Mouse (Mus musculus): ENCODE results near the gene Catsperz.
"Not testable (repeated sequence)": the region's sequence is repeated elsewhere in the genome, so short reads cannot be mapped to it uniquely, and the experiment has no call there.

The Catsperz gene

GRCm38 (mm10) chr19:6924461-6925306 lies 496 bp downstream of the Catsperz start:
- DNase-seq (ENCODE audit: low spot score in 2 of 2) = peak; percentile 86

- no peak for DNase-seq (ENCODE audit: low spot score in 2 of 2)
These were observed 2.1 kb downstream of the Catsperz start for GRCm38 (mm10) chr19:6922901-6923735.

DNA sequence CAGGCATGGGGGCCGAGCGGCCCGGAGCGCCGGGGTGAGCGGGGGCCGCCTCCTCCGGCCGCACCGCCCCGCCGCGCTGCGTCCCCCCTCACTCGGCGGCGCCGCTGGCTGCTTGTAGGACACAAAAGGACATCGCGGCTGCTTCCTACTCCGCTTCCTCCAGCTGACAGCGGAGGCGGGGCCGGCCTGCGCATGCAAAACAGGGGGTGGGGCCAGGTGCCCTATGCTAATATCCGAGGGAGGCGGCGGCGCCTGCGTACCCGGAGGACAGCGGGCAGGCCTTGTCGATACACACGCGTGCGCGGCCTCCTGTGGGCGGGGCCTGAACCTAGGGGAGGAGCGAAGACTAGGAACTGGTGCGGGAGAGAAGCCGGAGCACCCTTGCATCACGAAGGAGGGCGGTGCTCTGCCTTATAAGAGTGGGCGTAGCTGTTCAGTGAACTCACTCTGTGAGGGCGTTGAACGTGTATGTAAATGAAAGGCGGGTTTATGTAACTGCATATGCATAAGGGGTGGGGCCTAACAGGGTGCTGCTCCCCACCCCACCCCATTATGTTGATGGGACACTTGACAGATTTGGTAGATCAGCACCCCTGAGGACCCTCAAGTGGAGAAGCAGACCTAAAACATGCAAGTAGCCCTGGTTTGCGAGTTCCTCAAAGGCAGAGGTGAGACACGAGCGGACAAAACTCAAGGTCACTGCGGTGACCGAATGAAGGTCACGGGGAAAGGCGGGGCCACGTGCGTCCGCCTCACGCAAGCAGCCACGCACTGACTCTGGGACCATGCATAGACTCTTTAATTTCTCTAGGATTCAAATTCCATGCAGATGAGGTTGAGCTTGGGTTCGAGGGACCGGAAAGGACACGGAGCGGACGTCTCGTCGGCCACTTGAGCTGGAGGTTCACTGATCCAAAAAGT lies 3.3 kb downstream of the Catsperz start, which contains the start of gene Esrra:
TSS of gene Esrra (minus strand) at position 167 of the 921 bp plus-strand sequence.
- peak; percentile 97 to 99 for DNase-seq (ENCODE audit: low spot score in 2 of 2)

DNA sequence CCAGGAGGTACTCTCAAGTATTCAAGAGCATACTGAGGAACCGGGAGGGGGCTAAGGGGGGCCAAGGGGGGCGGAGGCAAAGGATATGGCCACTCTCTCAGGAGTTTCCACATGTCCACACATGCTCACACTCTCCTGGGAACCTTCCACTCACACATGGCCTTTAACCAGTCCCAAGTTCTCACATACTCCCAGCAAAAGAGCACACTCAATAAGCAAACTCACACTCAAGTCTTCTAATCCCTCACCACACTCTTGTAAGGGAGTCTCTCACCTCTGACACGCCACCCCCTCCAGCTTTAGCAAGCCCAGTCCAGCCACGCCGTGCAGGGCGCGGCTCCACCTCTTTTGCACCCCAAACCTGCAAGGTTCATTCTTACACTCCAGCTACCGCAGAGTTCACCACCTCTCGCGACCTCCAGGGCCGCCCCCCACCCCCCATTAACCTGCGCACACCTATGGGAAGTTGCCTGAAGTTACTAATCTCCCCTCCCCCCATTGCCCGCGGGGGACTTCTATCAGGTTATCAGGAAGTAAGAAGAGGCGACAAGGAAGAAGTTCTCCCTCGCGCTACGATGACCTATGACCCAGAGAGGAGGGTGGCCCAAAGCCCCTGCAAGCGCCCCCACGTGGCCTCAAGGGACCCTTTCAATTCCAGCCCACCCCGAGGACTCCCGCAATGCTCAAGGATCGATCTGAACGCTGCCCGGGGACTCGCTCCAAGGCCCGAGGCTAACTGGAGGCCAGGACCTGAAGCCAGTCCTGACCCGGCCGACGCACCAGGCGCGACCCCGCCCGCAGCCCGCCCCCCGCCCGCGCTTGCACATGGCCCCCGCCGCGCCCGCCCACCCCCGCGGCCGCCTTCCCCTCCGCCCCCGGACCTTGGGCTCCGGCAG lies 4.2 kb downstream of the Catsperz start:
- DNase-seq (ENCODE audit: low spot score in 2 of 2) = no peak

DNA sequence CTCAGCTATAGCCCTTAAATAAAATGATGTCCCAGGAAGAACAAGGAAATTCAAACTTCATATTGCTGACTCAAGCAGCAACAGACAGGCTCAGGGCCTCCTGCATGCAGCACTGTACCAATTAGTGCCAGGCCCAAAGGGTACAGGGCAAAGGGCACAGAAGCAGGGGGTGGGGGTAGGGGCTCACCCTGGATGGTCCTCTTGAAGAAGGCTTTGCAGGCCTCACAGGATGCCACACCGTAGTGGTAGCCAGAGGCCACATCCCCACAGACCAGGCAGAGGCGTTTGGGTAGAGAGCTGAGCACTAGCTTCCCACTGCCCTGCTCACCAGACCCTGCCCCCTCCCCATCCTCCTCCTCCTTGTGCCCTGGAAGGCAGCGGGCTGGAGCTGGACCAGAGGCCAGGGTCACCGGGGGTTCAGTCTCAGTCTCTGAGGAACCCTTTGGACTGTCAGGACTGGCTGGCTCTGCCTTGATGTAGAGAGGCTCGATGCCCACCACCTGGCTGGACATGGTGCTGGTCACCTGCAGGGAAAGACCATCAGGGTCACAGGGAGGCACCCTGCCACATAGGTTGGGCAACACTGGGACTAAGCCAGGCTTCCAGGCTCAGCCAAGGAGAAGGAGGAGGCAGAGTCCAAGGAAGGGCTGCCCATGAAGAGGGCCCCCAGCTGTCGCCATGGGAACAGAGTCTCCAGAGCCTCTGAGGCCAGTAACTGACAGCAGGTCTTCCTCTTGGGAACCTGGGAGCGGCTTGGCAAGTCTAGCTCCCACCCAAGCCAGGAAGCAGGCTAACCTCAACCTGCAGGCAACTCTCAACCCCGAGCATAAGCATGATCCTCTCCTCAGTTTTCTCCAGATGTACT lies 5.1 kb downstream of the Catsperz start:
- no peak for DNase-seq (ENCODE audit: low spot score in 2 of 2)

- DNase-seq (ENCODE audit: low spot score in 2 of 2) = no peak
These were observed 5.7 kb downstream of the Catsperz start for GRCm38 (mm10) chr19:6919431-6919830.

GRCm38 (mm10) chr19:6918321-6918720 lies 6.9 kb downstream of the Catsperz start:
- no peak for DNase-seq (ENCODE audit: low spot score in 2 of 2)

DNA sequence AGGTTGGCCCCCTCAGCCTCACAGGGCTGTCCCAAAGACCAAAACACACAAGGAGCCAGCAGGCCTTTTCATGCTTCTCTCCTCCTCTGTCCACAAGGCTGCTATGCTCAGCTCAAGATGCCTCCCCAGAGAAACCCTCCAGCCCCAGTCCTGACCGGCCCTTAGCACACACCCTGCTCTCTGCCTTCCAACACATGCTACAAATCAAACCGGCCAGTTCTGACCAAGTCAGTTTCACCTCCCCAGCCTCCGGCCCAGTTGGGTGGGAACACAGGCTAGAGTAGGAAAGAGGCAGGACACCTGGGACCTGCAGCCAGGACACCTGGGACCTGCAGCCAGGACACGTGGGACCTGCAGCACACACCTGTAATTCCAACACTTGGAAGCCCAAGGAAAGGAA lies 8.7 kb downstream of the Catsperz start:
- DNase-seq (ENCODE audit: low spot score in 2 of 2) = no peak

DNA sequence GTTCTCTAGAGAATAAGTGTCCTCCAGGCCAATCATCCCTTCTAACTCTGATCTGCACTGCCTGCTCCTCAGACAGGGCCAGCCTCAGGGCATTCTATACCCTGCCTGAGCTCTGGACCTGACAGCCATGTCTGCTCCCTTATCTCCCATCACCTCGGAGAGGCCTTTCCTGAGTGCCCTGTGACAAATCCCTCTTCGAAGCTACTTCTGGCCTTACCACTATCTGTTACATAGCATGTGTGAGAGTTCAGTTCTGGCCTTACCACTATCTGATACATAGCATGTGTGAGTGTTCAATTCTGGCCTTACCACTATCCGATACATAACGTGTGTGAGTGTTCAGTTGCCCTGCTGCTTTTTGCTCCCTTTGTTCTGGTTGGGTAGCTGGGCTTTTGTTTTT lies 9.9 kb downstream of the Catsperz start:
- no peak for DNase-seq (ENCODE audit: low spot score in 2 of 2)

DNA sequence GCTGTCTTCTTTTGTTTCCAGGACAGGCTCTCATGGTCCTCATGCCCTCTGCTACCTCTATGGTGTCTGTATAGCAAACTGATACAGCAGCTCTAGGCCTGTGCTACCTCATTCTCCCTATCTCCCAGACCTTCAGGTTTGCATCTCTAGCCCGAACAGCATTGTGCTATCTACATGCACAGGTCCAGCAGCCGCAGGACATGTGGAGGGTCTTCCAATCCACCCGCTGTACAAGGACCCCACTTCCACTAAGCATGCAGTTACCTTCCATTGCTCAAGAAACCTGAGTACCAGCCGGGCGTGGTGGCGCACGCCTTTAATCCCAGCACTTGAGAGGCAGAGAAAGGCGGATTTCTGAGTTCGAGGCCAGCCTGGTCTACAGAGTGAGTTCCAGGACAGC lies 10.6 kb downstream of the Catsperz start:
- DNase-seq (ENCODE audit: low spot score in 2 of 2) = no peak

GRCm38 (mm10) chr19:6913991-6914390 lies 11.2 kb downstream of the Catsperz start:
- DNase-seq (ENCODE audit: low spot score in 2 of 2) = no peak

GRCm38 (mm10) chr19:6913036-6913435 lies 12.1 kb downstream of the Catsperz start:
- DNase-seq (ENCODE audit: low spot score in 2 of 2) = no peak

DNA sequence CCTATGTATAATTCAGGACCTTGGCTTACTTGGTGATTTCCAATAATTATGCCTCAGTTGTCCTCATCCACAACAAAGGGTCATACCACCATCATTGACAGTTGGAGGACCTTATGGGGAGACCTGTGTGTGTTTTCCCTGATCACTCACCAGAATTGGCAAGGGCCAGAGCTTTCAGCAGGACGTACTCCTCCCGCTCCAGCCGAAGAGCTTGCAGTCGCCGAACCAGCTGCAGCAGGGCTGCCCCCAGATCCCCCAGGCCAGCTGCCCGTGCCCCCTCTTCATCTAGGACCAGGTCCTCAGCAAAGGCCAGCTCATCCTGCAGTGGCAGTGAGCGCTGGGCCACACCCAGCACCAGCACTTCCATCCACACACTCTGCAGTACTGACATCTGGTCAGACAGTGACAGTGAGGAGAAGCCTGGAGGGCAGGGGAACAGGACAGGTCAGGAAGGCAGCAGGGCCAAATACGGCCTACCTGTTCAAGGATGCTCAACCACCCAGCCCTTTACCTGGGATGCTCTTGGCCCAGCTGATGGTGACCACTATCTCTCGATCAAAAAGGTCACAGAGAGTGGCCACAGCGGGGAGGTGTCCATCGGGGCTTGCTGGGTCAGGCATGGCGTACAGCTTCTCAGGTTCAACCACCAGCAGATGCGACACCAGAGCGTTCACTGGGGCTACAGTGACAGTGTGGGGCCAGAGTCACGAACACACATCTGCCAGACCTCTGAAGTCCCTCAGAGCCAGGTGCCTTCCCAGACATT lies 12.8 kb downstream of the Catsperz start:
- no peak for DNase-seq (ENCODE audit: low spot score in 2 of 2)

- DNase-seq (ENCODE audit: low spot score in 2 of 2) = no peak
These were observed 13.8 kb downstream of the Catsperz start for GRCm38 (mm10) chr19:6911101-6912074.

DNA sequence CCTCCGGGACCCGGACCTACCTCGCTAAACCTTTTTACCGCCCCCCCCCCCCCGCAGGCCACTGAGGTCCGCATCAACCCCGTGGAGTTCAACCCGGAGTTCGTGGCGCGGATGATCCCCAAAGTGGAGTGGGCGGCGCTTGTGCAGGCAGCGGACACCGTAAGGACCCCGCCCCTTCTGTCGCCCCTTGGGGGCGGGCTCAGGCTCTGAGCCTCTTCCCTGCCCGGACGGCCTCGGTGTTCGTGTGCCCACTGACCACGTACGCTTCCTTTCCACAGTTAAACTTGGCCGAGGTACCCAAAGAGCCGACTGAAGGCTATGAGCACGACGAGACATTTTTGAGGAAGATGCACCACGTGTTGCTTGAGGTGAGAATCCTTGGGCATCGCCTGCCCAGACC lies 14.9 kb downstream of the Catsperz start:
- not testable (repeated sequence) for DNase-seq (ENCODE audit: low spot score in 2 of 2)

DNA sequence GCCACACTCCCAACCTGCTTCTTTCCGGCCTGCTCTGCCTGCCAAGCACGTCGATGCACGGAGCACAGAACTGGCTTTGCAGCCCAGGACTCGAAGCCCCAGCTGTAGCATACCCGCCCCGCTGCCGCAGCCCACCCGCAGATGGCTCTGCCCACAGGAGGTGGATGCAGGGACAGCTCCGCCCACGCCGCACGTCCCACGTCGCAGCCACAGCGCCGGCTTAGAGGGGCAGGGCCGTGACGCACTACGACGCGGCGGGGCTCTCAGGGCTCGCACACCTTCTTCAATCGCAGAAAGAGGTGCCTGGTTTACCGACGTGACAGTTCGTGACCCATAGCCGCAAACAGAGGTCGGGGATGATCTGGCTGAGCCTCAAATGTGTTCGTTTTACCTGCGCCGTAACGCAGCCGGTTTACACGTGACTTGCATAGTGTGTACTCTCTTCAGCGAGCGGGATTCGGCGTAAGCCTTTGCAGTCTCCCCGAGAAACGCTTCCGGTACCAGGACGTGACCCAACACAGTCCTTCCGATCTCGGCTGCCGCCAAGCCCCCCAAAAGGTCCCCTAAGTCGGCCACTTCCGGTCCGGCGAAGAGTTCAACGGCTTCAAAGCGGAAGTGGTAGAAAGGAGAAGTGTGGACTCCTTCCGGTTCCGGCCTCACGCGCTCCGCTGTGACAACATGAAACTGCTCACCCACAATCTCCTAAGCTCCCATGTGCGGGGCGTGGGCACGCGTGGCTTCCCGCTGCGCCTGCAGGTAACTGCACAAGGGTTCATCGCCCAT lies 15.5 kb downstream of the Catsperz start, which contains the start of the genes Trmt112 and Prdx5:
TSS of gene Trmt112 (plus strand) at position 192 of the 783 bp plus-strand sequence.
TSS of gene Prdx5 (minus strand) at position 600 of the 783 bp plus-strand sequence.
- peak; percentile 80 to 82 for DNase-seq (ENCODE audit: low spot score in 2 of 2)

DNA sequence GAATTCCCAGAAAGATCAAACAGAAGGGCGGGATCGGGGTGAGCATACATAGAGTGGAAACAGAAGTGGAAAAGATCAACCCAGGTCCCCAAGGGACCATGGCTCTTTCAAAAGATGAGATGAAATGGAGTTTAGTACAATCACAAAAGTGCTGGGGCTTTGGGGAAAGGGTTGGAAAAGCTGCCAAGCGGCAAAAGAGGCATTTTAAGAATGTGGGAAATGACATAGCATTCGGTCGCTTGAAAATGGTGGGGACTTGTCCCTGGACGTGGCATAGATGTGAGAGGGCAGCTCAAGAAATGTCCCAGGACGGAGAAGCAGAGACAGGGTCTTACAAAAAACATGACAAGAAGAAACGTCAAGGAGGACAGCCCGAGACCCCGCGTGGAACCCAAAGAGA lies 16.2 kb downstream of the Catsperz start:
- DNase-seq (ENCODE audit: low spot score in 2 of 2) = no peak
